Mouse (Mus musculus): ENCODE data around the gene Plcb4. TPM values are rescaled to one million over a fixed set of nuclear protein-coding genes. Genes with fewer than 3 reads are reported as not detected.

Gene Plcb4
- 10 to 100 TPM; 19.5 to 27.3 TPM for total RNA-seq (2021)
- long read RNA-seq, experiment 1, partial matches to known transcripts: 5 of 6 reads
- long read RNA-seq, experiment 1, other reads (novel, unspliced or antisense): 1 of 6 reads
- long read RNA-seq, experiment 2, partial matches to known transcripts: 1 of 3 reads
- long read RNA-seq, experiment 2, other reads (novel, unspliced or antisense): 2 of 3 reads

- peak; percentile 69 to 71 for DNase-seq
- intact Hi-C loops (cut with DNase I): loop anchor here (5.0 kb wide), 1 partner anchor 221 kb away; no protein-coding TSS in a partner anchor
Measured at GRCm38 (mm10) chr2:135658486-135659390, at the start of gene Plcb4. TSS of gene Plcb4 (plus strand) at chr2:135659011.

- intact Hi-C loops (cut with DNase I): no loop called here
Measured at GRCm38 (mm10) chr2:135614651-135615261, 44.1 kb upstream of the Plcb4 start.

GRCm38 (mm10) chr2:135616090-135616489 is 42.7 kb upstream of the Plcb4 start:
- intact Hi-C loops (cut with DNase I): no loop called here
- DNase-seq: no peak

More at GRCm38 (mm10) chr2:135614651-135615261, 44.1 kb upstream of the Plcb4 start:
- no peak for DNase-seq

GRCm38 (mm10) chr2:135618551-135618950 is 40.3 kb upstream of the Plcb4 start:
- no peak for DNase-seq
- intact Hi-C loops (cut with DNase I): no loop called here

- intact Hi-C loops (cut with DNase I): no loop called here
Measured at GRCm38 (mm10) chr2:135619956-135620355, 38.9 kb upstream of the Plcb4 start.

GRCm38 (mm10) chr2:135627821-135628220 is 31.0 kb upstream of the Plcb4 start:
- intact Hi-C loops (cut with DNase I): no loop called here
- no peak for DNase-seq

More at GRCm38 (mm10) chr2:135619956-135620355, 38.9 kb upstream of the Plcb4 start:
- no peak for DNase-seq

GRCm38 (mm10) chr2:135637227-135637626 is 21.6 kb upstream of the Plcb4 start:
- DNase-seq: no peak
- intact Hi-C loops (cut with DNase I): no loop called here

- intact Hi-C loops (cut with DNase I): no loop called here
- DNase-seq: no peak
Measured at GRCm38 (mm10) chr2:135641002-135641401, 17.8 kb upstream of the Plcb4 start.

GRCm38 (mm10) chr2:135641636-135642035 is 17.2 kb upstream of the Plcb4 start:
- no peak for DNase-seq
- intact Hi-C loops (cut with DNase I): no loop called here

- intact Hi-C loops (cut with DNase I): no loop called here
- DNase-seq: no peak
Measured at GRCm38 (mm10) chr2:135646226-135646625, 12.6 kb upstream of the Plcb4 start.

- DNase-seq: no peak
- intact Hi-C loops (cut with DNase I): no loop called here
Measured at GRCm38 (mm10) chr2:135646654-135647053, 12.2 kb upstream of the Plcb4 start.

- intact Hi-C loops (cut with DNase I): no loop called here
- DNase-seq: no peak
Measured at GRCm38 (mm10) chr2:135647985-135648384, 10.8 kb upstream of the Plcb4 start.

- intact Hi-C loops (cut with DNase I): no loop called here
Measured at GRCm38 (mm10) chr2:135650885-135651284, 7.9 kb upstream of the Plcb4 start.

GRCm38 (mm10) chr2:135652040-135652439 is 6.8 kb upstream of the Plcb4 start:
- intact Hi-C loops (cut with DNase I): no loop called here
- no peak for DNase-seq

More at GRCm38 (mm10) chr2:135650885-135651284, 7.9 kb upstream of the Plcb4 start:
- DNase-seq: no peak

GRCm38 (mm10) chr2:135652451-135652850 is 6.4 kb upstream of the Plcb4 start:
- intact Hi-C loops (cut with DNase I): no loop called here
- DNase-seq: no peak

GRCm38 (mm10) chr2:135655948-135656347 is 2.9 kb upstream of the Plcb4 start:
- DNase-seq: no peak
- intact Hi-C loops (cut with DNase I): loop anchor here (5.0 kb wide), 1 partner anchor 219 kb away; no protein-coding TSS in a partner anchor

- DNase-seq: no peak
- intact Hi-C loops (cut with DNase I): loop anchor here (5.0 kb wide), 1 partner anchor 219 kb away; no protein-coding TSS in a partner anchor
Measured at GRCm38 (mm10) chr2:135656586-135656985, 2.2 kb upstream of the Plcb4 start.

- DNase-seq: peak; percentile 38 to 61
- intact Hi-C loops (cut with DNase I): loop anchor here (5.0 to 10.0 kb wide), 2 partner anchors 222 to 265 kb away; no protein-coding TSS in a partner anchor
Measured at GRCm38 (mm10) chr2:135659391-135660180, 775 bp downstream of the Plcb4 start.

- intact Hi-C loops (cut with DNase I): loop anchor here (10.0 kb wide), 1 partner anchor 264 kb away; no protein-coding TSS in a partner anchor
- no peak for DNase-seq
Measured at GRCm38 (mm10) chr2:135660816-135661215, 2.0 kb downstream of the Plcb4 start.

- no peak for DNase-seq
- intact Hi-C loops (cut with DNase I): loop anchor here (10.0 kb wide), 1 partner anchor 261 kb away; no protein-coding TSS in a partner anchor
Measured at GRCm38 (mm10) chr2:135663785-135664184, 5.0 kb downstream of the Plcb4 start.
